Mouse (Mus musculus): ENCODE data around the gene Flt3.

GRCm38 (mm10) chr5:147325931-147326330 is 74.4 kb downstream of the Flt3 start:
- TF ChIP-seq CTCF (IDR thresholded peaks at IDR 0.05; ENCODE audit: control insufficient read depth, insufficient read depth, low read length) (no peak), POLR2A (IDR thresholded peaks at IDR 0.05; ENCODE audit: borderline replicate concordance, control insufficient read depth, low read depth, low read length) (no peak)

Measured in bone marrow, adult 2 months (tissue).